Mouse (Mus musculus) cerebellum, adult 2 months (tissue): ENCODE measurements around the gene Vstm2l.

Experiments used
- CTCF ChIP-seq: fragments of 200-500 bp; IDR thresholded peaks from 2 replicates; pipeline ENCODE4 v1.5.1; 2011; ENCODE audit warnings: low read depth, mild to moderate bottlenecking, control low read depth, low read length, moderate library complexity, borderline replicate concordance; ENCODE audit not compliant: insufficient read depth
- POLR2A ChIP-seq: fragments of 200-500 bp; IDR thresholded peaks from 2 replicates; pipeline ENCODE4 v1.6.1; 2011; ENCODE audit warnings: low read length, control low read depth, borderline replicate concordance; ENCODE audit not compliant: insufficient read depth

- TF ChIP-seq CTCF (no peak), POLR2A (no peak)
Observed at GRCm38 (mm10) chr2:157982727-157983126, 68.3 kb downstream of the Vstm2l start.
